Mouse (Mus musculus): ENCODE data around the gene Xpot. TPM values are rescaled to one million over a fixed set of nuclear protein-coding genes. Genes with fewer than 3 reads are reported as not detected.

Xpot gene
- polyA plus RNA-seq, 1 experiment from 2014 or later: 29.7 TPM

DNA sequence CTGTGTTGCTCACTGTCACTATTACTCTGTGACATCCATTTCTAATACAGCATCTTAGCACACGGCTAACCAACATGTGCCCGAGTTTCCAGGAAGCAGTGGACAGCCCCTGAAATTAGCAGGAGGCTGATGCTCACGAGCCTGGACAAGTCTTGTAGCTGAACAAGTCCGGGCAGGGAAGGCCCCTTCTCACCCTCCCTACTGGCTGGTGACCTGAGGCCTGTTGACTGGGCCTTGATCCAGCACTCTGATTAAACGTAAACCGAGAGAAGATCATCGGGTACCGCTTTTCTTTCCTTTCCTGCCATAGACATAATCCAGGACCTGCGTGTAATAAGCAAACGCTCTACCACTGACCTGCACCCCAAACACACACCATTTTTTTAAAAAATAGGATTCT, 18.0 kb downstream of the Xpot start:
- ATAC-seq: no peak
- H3K4me3 ChIP-seq (ENCODE audit: low read length): no peak overlapping the region
- peaks cover 50% of the 10 kb centered on the region for H3K36me3 ChIP-seq (ENCODE audit: control insufficient read depth, insufficient read depth, low read length)

GRCm38 (mm10) chr10:121604632-121605344, 21.3 kb downstream of the Xpot start:
- Histone ChIP-seq H3K27ac (ENCODE audit: low read depth, low read length) (no peak overlapping the region), H3K9ac (ENCODE audit: low read depth, low read length) (no peak overlapping the region), H3K4me2 (ENCODE audit: low read length) (no peak overlapping the region), H3K27me3 (replicated peaks; ENCODE audit: control insufficient read depth, insufficient read depth, low read length) (no peaks in the 10 kb centered on the region), H3K9me3 (ENCODE audit: control insufficient read depth, low read length) (no peaks in the 10 kb centered on the region), H3K4me3 (ENCODE audit: low read length) (no peak overlapping the region), H3K36me3 (ENCODE audit: control insufficient read depth, insufficient read depth, low read length) (peaks cover 64% of the 10 kb centered on the region), H3K4me1 (ENCODE audit: control insufficient read depth, insufficient read depth, low read depth, low read length) (no peaks in the 10 kb centered on the region)
- ATAC-seq: no peak
- 96% methylated on average over 13 of the region's 13 CpGs for WGBS

More for the DNA sequence above, 18.0 kb downstream of the Xpot start:
- Histone ChIP-seq H3K9ac (ENCODE audit: low read depth, low read length) (no peak overlapping the region), H3K4me1 (ENCODE audit: control insufficient read depth, insufficient read depth, low read depth, low read length) (no peaks in the 10 kb centered on the region), H3K4me2 (ENCODE audit: low read length) (no peak overlapping the region), H3K9me3 (ENCODE audit: control insufficient read depth, low read length) (no peaks in the 10 kb centered on the region), H3K27ac (ENCODE audit: low read depth, low read length) (no peak overlapping the region), H3K27me3 (replicated peaks; ENCODE audit: control insufficient read depth, insufficient read depth, low read length) (no peaks in the 10 kb centered on the region)
- WGBS: 96% methylated on average over 10 of the region's 10 CpGs

DNA sequence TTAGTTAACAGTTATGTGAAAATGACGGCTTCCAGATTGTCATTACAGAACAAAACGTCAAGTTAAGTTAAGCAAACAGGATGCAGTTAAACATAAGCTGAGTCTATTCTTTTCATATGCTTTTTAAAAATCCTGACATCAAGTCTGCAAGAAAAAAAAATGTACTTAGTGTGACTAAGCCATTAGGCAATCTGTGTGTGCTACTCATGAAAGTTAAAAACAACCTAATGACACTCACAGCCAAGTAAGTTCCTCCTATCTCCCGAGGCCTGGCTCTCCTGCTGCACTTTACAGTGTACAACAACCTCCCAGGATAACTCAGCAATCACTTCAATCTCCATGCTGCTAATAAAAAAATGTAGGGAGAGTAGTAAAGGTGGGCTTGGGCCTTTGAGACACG, 22.6 kb downstream of the Xpot start:
- Histone ChIP-seq H3K36me3 (ENCODE audit: control insufficient read depth, insufficient read depth, low read length) (peaks cover 69% of the 10 kb centered on the region), H3K9me3 (ENCODE audit: control insufficient read depth, low read length) (no peaks in the 10 kb centered on the region), H3K27me3 (replicated peaks; ENCODE audit: control insufficient read depth, insufficient read depth, low read length) (no peaks in the 10 kb centered on the region), H3K9ac (ENCODE audit: low read depth, low read length) (no peak overlapping the region), H3K4me3 (ENCODE audit: low read length) (no peak overlapping the region), H3K4me2 (ENCODE audit: low read length) (no peak overlapping the region), H3K27ac (ENCODE audit: low read depth, low read length) (no peak overlapping the region), H3K4me1 (ENCODE audit: control insufficient read depth, insufficient read depth, low read depth, low read length) (no peaks in the 10 kb centered on the region)
- 93% methylated on average over 4 of the region's 4 CpGs for WGBS
- no peak for ATAC-seq

- H3K27ac ChIP-seq (ENCODE audit: low read depth, low read length): no peak overlapping the region
- no peaks in the 10 kb centered on the region for H3K27me3 ChIP-seq (replicated peaks; ENCODE audit: control insufficient read depth, insufficient read depth, low read length)
- H3K36me3 ChIP-seq (ENCODE audit: control insufficient read depth, insufficient read depth, low read length): peaks cover 65% of the 10 kb centered on the region
- no peak overlapping the region for H3K9ac ChIP-seq (ENCODE audit: low read depth, low read length)
- ATAC-seq: no peak
- 89% methylated on average over 6 of the region's 6 CpGs for whole genome bisulfite sequencing
- H3K9me3 ChIP-seq (ENCODE audit: control insufficient read depth, low read length): no peaks in the 10 kb centered on the region
- H3K4me2 ChIP-seq (ENCODE audit: low read length): no peak overlapping the region
- no peaks in the 10 kb centered on the region for H3K4me1 ChIP-seq (ENCODE audit: control insufficient read depth, insufficient read depth, low read depth, low read length)
- H3K4me3 ChIP-seq (ENCODE audit: low read length): no peak overlapping the region
These were observed 24.9 kb downstream of the Xpot start for GRCm38 (mm10) chr10:121601272-121601671.

GRCm38 (mm10) chr10:121596580-121596979, 29.6 kb downstream of the Xpot start:
- ATAC-seq: no peak
- H3K4me1 ChIP-seq (ENCODE audit: control insufficient read depth, insufficient read depth, low read depth, low read length): no peaks in the 10 kb centered on the region
- H3K9ac ChIP-seq (ENCODE audit: low read depth, low read length): no peak overlapping the region
- H3K9me3 ChIP-seq (ENCODE audit: control insufficient read depth, low read length): no peaks in the 10 kb centered on the region
- no peak overlapping the region for H3K4me2 ChIP-seq (ENCODE audit: low read length)
- 86% methylated on average over 9 of the region's 9 CpGs for WGBS
- no peaks in the 10 kb centered on the region for H3K27me3 ChIP-seq (replicated peaks; ENCODE audit: control insufficient read depth, insufficient read depth, low read length)
- H3K4me3 ChIP-seq (ENCODE audit: low read length): no peak overlapping the region
- peaks cover 36% of the 10 kb centered on the region for H3K36me3 ChIP-seq (ENCODE audit: control insufficient read depth, insufficient read depth, low read length)
- H3K27ac ChIP-seq (ENCODE audit: low read depth, low read length): no peak overlapping the region

DNA sequence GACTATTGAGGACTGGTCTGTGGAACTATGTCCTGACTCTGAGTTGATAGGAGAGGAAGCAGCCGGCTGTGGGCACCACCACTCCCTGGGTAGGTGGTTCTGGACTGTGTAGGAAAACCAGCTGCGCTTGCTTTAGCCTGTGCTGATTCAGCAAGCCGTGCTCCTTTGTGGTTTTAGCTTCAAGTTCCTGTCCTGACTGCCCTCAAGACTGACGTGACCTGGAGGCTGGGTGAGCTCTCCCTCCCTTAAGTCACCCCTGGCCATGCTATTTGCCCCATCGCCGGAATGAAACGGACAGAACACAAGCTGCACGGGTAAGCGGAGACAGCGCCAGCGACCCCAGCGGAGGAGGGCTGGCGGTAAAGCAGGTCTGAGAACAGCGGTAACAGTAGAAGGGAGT, 35.0 kb downstream of the Xpot start:
- no peaks in the 10 kb centered on the region for H3K9me3 ChIP-seq (ENCODE audit: control insufficient read depth, low read length)
- no peak overlapping the region for H3K4me2 ChIP-seq (ENCODE audit: low read length)
- no peaks in the 10 kb centered on the region for H3K27me3 ChIP-seq (replicated peaks; ENCODE audit: control insufficient read depth, insufficient read depth, low read length)
- ATAC-seq: no peak
- no peak overlapping the region for H3K27ac ChIP-seq (ENCODE audit: low read depth, low read length)
- H3K4me1 ChIP-seq (ENCODE audit: control insufficient read depth, insufficient read depth, low read depth, low read length): no peaks in the 10 kb centered on the region
- H3K9ac ChIP-seq (ENCODE audit: low read depth, low read length): no peak overlapping the region
- H3K36me3 ChIP-seq (ENCODE audit: control insufficient read depth, insufficient read depth, low read length): peaks cover 13% of the 10 kb centered on the region
- 93% methylated on average over 14 of the region's 14 CpGs for WGBS
- H3K4me3 ChIP-seq (ENCODE audit: low read length): no peak overlapping the region

DNA sequence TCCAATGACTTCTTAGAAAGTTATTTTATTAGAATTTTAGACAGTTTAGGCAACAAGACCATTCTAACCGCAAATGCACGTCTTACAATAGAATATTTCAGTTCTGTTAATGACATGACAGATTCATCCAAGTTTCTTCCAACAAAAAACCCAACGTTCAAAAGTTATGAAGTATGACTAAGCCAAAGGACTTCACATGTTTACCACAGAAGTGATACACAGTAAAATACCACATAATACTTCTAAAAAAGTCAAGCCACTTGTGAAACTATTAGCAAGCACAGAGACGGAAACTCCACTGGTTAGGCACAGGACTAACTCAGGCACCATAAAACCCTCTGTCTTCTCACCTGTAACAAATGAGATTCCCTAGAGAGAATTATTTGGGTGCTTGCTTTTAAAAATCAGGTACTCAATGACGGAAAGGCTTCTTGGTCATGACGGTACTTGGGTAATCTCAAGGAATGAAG, 38.7 kb downstream of the Xpot start:
- peaks cover 15% of the 10 kb centered on the region for H3K36me3 ChIP-seq (ENCODE audit: control insufficient read depth, insufficient read depth, low read length)
- ATAC-seq: no peak
- no peak overlapping the region for H3K9ac ChIP-seq (ENCODE audit: low read depth, low read length)
- H3K4me1 ChIP-seq (ENCODE audit: control insufficient read depth, insufficient read depth, low read depth, low read length): peaks cover 11% of the 10 kb centered on the region
- H3K4me2 ChIP-seq (ENCODE audit: low read length): peak overlapping the region; percentile 84
- H3K27me3 ChIP-seq (replicated peaks; ENCODE audit: control insufficient read depth, insufficient read depth, low read length): no peaks in the 10 kb centered on the region
- WGBS: 67% methylated on average over 6 of the region's 6 CpGs
- no peak overlapping the region for H3K27ac ChIP-seq (ENCODE audit: low read depth, low read length)
- H3K4me3 ChIP-seq (ENCODE audit: low read length): peak overlapping the region; percentile 91
- H3K9me3 ChIP-seq (ENCODE audit: control insufficient read depth, low read length): no peaks in the 10 kb centered on the region

DNA sequence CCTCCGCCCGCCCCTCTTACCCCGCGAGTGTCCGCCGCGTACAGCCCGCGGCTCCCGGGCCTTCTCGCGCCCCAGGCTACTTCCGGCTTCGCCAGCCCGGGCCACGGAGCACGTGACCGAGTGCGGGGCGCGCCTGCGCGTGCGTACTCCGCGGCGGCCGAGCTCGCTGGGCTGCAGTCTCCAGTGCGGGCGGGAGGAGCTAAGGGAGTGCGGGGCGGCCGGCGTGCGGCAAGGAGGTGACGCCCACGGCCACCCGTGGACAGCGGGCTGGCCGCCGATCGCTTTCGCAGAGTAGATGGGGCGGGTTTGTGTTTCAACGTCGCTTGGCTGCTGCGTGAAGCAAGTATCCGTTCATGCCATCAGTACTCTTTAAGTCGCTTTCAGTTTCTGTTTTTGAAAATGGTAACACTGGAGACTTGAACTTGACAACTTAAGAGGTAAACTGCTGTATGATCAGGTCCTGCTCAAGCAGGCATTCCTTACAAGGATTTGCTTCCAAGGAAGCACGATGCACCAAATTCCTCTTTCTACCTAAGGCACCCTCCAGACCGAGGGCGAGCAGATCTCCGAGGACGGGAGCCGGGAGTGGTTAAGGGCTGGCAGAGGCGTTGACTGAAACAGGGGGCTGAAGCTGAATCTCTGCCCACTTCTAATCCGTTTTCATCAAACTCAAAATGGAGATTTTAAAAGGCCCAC, 39.3 kb downstream of the Xpot start, which contains the start of gene Tbk1:
TSS of gene Tbk1 (minus strand) at position 113 of the 696 bp plus-strand sequence.
- H3K9ac ChIP-seq (ENCODE audit: low read depth, low read length): peak within 1 kb of the TSS; percentile 90
- H3K9me3 ChIP-seq (ENCODE audit: control insufficient read depth, low read length): no peaks in the 10 kb centered on the region
- H3K27ac ChIP-seq (ENCODE audit: low read depth, low read length): peak within 1 kb of the TSS; percentile 65
- no peaks in the 10 kb centered on the region for H3K27me3 ChIP-seq (replicated peaks; ENCODE audit: control insufficient read depth, insufficient read depth, low read length)
- peak within 1 kb of the TSS; percentile 91 for H3K4me3 ChIP-seq (ENCODE audit: low read length)
- H3K36me3 ChIP-seq (ENCODE audit: control insufficient read depth, insufficient read depth, low read length): peaks cover 17% of the 10 kb centered on the region
- peaks cover 11% of the 10 kb centered on the region for H3K4me1 ChIP-seq (ENCODE audit: control insufficient read depth, insufficient read depth, low read depth, low read length)
- peak within 1 kb of the TSS; percentile 84 for H3K4me2 ChIP-seq (ENCODE audit: low read length)
- under 1% methylated on average over 48 of the region's 58 CpGs for WGBS
- ATAC-seq: peak; percentile 98

Data from hindbrain, embryonic 16.5 days (tissue).